In the genomic region with DNA sequence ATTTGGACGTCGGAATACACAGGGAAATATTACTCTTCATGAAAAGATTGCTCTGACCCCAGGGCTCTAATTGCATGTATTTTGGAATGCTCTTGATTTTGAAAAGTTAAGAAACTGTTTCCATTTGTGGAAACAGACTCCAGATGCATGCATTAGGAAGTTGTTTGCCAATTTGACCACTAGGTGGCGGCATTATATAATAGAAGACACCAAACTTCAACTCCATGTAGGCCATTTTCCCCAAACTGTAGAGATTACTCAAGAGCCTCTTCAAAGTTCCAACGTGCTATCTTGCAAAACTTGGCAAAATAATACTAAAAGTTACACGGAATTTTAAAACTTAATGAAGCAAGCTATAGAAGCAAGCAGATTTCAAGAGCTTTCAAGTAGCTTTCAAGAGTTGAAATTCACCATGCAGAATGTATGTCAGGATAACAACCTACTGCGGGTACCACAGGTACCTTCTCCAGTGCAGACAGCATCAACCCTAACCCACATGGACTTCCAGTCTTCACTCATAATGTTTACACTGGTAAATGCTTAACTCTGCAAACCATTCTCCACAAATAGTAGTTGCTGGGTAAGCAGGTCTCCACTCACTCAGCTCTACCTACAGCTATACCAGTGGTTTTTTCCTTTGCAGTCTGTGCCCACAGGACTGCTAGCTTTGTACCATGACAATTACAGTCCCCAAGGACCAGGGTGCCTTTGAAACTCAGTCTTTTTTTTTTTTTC, we compare ENCODE assay signal across 7 mouse cellular contexts.
DNase-seq lines count a peak whose midpoint lies in the region; ATAC-seq and TF ChIP-seq lines count a peak whose summit lies in the region.

No protein-coding gene starts in this region.

- peak; percentile 37; the same call in 1 of the 2 replicates for ATAC-seq in forebrain, embryonic 16.5 days
- ATAC-seq in lung, embryonic 14.5 days (ENCODE audit: insufficient read depth) = peak; percentile 64; the same call in 1 of the 2 replicates

- H3K36me3 ChIP-seq in CH12.LX (replicated peaks in 1 of 2; ENCODE audit: control insufficient read depth in 1 of 2, insufficient read depth in 1 of 2, low read length in 1 of 2) = no peaks in the 10 kb centered on the region
- no peaks in the 10 kb centered on the region for H3K36me3 ChIP-seq in forebrain, embryonic 16.5 days (ENCODE audit: control insufficient read depth, insufficient read depth)
- H3K36me3 ChIP-seq in lung, embryonic 14.5 days (ENCODE audit: insufficient read depth) = no peaks in the 10 kb centered on the region

- TF ChIP-seq CTCF in CH12.LX (conservative IDR thresholded peaks at IDR 0.05 in 1 of 2, IDR thresholded peaks at IDR 0.05 in 1 of 2; ENCODE audit: low read depth in 2 of 2, low read length in 2 of 2) = peak; percentile 61 to 92
- peak; percentile 78 for TF ChIP-seq CTCF in lung, embryonic 14.5 days (IDR thresholded peaks at IDR 0.05; ENCODE audit: low read depth)

- H3K4me2 ChIP-seq in CH12.LX (ENCODE audit: insufficient read depth, low read depth, poor library complexity, severe bottlenecking) = no peak overlapping the region
- H3K4me2 ChIP-seq in forebrain, embryonic 16.5 days (ENCODE audit: low read length) = no peak overlapping the region
- no peak overlapping the region for H3K4me2 ChIP-seq in lung, embryonic 14.5 days

- DNase-seq in B cell, adult 2 months = peak; percentile 71 to 74
- DNase-seq in CH12.LX (ENCODE audit: extremely low read depth) = peak; percentile 82
- peak; percentile 46 for DNase-seq in c-Kit-positive CD71-positive TER-119-negative erythroid progenitor cells, embryonic 14.5 days (ENCODE audit: low read depth)
- peak; percentile 74 for DNase-seq in kidney, postnatal 14 days
- peak; percentile 94 for DNase-seq in lung, embryonic 14.5 days
- peak; percentile 25 for DNase-seq in right cerebral cortex, postnatal 25 days

- dilution Hi-C loops in CH12.LX (cut with MboI; ENCODE audit: extremely low pct_ligation_motif_present, extremely low pct_unique_long_range_greater_than_20kb, low sequenced_read_pairs) = no loop called here

- H3K4me3 ChIP-seq in CH12.LX (replicated peaks in 1 of 3; ENCODE audit: low read depth in 2 of 3, low read length in 2 of 3, poor library complexity in 1 of 3) = no peak overlapping the region
- no peak overlapping the region for H3K4me3 ChIP-seq in forebrain, embryonic 16.5 days (replicated peaks; ENCODE audit: low read length)
- no peak overlapping the region for H3K4me3 ChIP-seq in lung, embryonic 14.5 days (ENCODE audit: low read depth, low read length)

- TF ChIP-seq RAD21 in CH12.LX (IDR thresholded peaks at IDR 0.05; ENCODE audit: low read depth, low read length) = peak; percentile 95

- H3K9me3 ChIP-seq in CH12.LX (replicated peaks; ENCODE audit: low read length) = no peaks in the 10 kb centered on the region
- no peaks in the 10 kb centered on the region for H3K9me3 ChIP-seq in forebrain, embryonic 16.5 days (ENCODE audit: control insufficient read depth, low read length)
- no peaks in the 10 kb centered on the region for H3K9me3 ChIP-seq in lung, embryonic 14.5 days (ENCODE audit: low read depth, low read length)

- H3K9ac ChIP-seq in CH12.LX (ENCODE audit: insufficient read depth, low read depth) = no peak overlapping the region
- H3K9ac ChIP-seq in forebrain, embryonic 16.5 days (replicated peaks; ENCODE audit: low read depth, low read length) = no peak overlapping the region
- no peak overlapping the region for H3K9ac ChIP-seq in lung, embryonic 14.5 days

- WGBS in forebrain, embryonic 16.5 days = 19% methylated on average over 6 of the region's 6 CpGs
- WGBS in lung, embryonic 14.5 days = 15% methylated on average over 6 of the region's 6 CpGs

- no peaks in the 10 kb centered on the region for H3K27me3 ChIP-seq in CH12.LX (replicated peaks)
- H3K27me3 ChIP-seq in forebrain, embryonic 16.5 days (replicated peaks; ENCODE audit: control insufficient read depth, insufficient read depth, low read length) = no peaks in the 10 kb centered on the region
- no peaks in the 10 kb centered on the region for H3K27me3 ChIP-seq in lung, embryonic 14.5 days (ENCODE audit: insufficient read depth, low read length)

- no peaks in the 10 kb centered on the region for H3K79me2 ChIP-seq in CH12.LX (replicated peaks; ENCODE audit: control insufficient read depth, extremely low read depth, insufficient read depth, poor library complexity, severe bottlenecking)

- in situ Hi-C loops in CH12.LX (cut with MboI; ENCODE audit: low pct_ligation_motif_present, low pct_unique_long_range_greater_than_20kb, low sequenced_read_pairs) = loop anchor here (5.0 to 25.0 kb wide), 3 partner anchors 68 to 270 kb away; a partner anchor contains a TSS

- H3K27ac ChIP-seq in CH12.LX (ENCODE audit: insufficient read depth, low read depth) = no peak overlapping the region
- no peak overlapping the region for H3K27ac ChIP-seq in forebrain, embryonic 16.5 days (ENCODE audit: low read length)
- no peak overlapping the region for H3K27ac ChIP-seq in lung, embryonic 14.5 days (ENCODE audit: low read depth)

- TF ChIP-seq EP300 in CH12.LX (IDR thresholded peaks at IDR 0.05; ENCODE audit: low read length) = no peak

- peaks cover 6 to 23% of the 10 kb centered on the region in 2 experiments for H3K4me1 ChIP-seq in CH12.LX (ENCODE audit: control insufficient read depth in 1 of 2, insufficient read depth in 2 of 2)
- 0 out of 2 replicates have a peak, but pooled peaks cover 2% of the 10 kb centered on the region for H3K4me1 ChIP-seq in forebrain, embryonic 16.5 days (replicated peaks; ENCODE audit: control insufficient read depth, insufficient read depth, low read length)
- no peaks in the 10 kb centered on the region for H3K4me1 ChIP-seq in lung, embryonic 14.5 days (ENCODE audit: insufficient read depth)

- TF ChIP-seq POLR2A in CH12.LX (IDR thresholded peaks at IDR 0.05; ENCODE audit: low read depth, low read length) = no peak

TF ChIP-seq in CH12.LX, 34 proteins besides CTCF, POLR2A, EP300 and RAD21:
- TF ChIP-seq TCF12 (IDR thresholded peaks at IDR 0.05; ENCODE audit: low read depth, low read length) (no peak), GABPA (IDR thresholded peaks at IDR 0.05; ENCODE audit: insufficient replicate concordance, low read depth, low read length) (no peak), ETS1 (conservative IDR thresholded peaks at IDR 0.05; ENCODE audit: low read depth, low read length) (no peak), ZNF384 (IDR thresholded peaks at IDR 0.05; ENCODE audit: low read depth, low read length) (0 out of 2 replicates have a peak, but pooled peaks have one; percentile 34), UBTF (IDR thresholded peaks at IDR 0.05; ENCODE audit: low read depth, low read length) (no peak), MAX (IDR thresholded peaks at IDR 0.05; ENCODE audit: low read length) (no peak), KAT2A (IDR thresholded peaks at IDR 0.05; ENCODE audit: insufficient replicate concordance, low read length) (no peak), MAZ (IDR thresholded peaks at IDR 0.05; ENCODE audit: low read depth, low read length) (no peak), PAX5 (IDR thresholded peaks at IDR 0.05; ENCODE audit: low read length) (no peak), SMC3 (IDR thresholded peaks at IDR 0.05; ENCODE audit: low read depth, low read length) (peak; percentile 87), JUN (IDR thresholded peaks at IDR 0.05; ENCODE audit: insufficient read depth, low read depth, low read length) (no peak), NRF1 (IDR thresholded peaks at IDR 0.05; ENCODE audit: low read depth, low read length) (no peak), ZC3H11A (IDR thresholded peaks at IDR 0.05; ENCODE audit: low read depth, low read length) (peak; percentile 38; the same call in 1 of the 2 replicates), JUND (conservative IDR thresholded peaks at IDR 0.05; ENCODE audit: low read depth, low read length) (no peak), MYC (IDR thresholded peaks at IDR 0.05; ENCODE audit: low read depth, low read length) (no peak), POLR2AphosphoS2 (IDR thresholded peaks at IDR 0.05; ENCODE audit: low read depth, low read length) (no peak), MEF2A (IDR thresholded peaks at IDR 0.05; ENCODE audit: borderline replicate concordance, low read depth, low read length) (0 out of 2 replicates have a peak, but pooled peaks have one; percentile 33)

Comparison
In these comparisons a context has a peak if more than half of its experiments do, and no peak if none do; other contexts are left out.
1. DNase-seq: peak in every context shown above with its lines; median percentile 94 in lung, embryonic 14.5 days; 82 in CH12.LX; 74 in kidney, postnatal 14 days; 72 in B cell, adult 2 months; 46 in c-Kit-positive CD71-positive TER-119-negative erythroid progenitor cells, embryonic 14.5 days; 25 in right cerebral cortex, postnatal 25 days.